In the genomic region with DNA sequence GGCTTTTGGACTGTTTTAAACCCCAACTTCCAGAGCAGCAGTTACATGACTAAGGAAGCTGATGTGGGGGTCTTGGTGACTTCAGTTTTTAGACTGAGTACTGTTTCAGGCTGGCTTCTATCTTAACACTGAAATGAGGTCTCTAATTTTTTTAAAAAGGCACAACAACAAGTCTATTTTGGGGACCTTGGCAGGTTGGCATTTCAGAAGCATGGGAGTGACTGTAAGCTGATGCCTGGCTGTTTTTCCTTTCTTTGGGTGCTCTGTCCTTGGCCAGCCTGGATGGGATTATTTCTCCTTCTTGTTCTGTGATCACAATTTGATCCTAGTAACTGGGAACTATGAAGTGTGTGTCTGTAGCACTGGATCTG, we compare ENCODE assay signal across 12 mouse cellular contexts.
DNase-seq lines count a peak whose midpoint lies in the region; ATAC-seq and TF ChIP-seq lines count a peak whose summit lies in the region.
"Had no signal": no experiment of that assay in that cellular context is flagged by ENCODE, and none has a peak within 500 bp of the region (broad histone marks: within the 10 kb centered on the region; RNA-seq: fewer than 3 reads in every experiment).

No protein-coding gene starts in this region.

- intact Hi-C loops in left cerebral cortex, postnatal 4 days (cut with DNase I) = no loop called here

- peaks cover 17% of the 10 kb centered on the region for H3K4me1 ChIP-seq in kidney, embryonic 15.5 days
- peaks cover 16% of the 10 kb centered on the region for H3K4me1 ChIP-seq in bone marrow, adult 2 months (ENCODE audit: control insufficient read depth, insufficient read depth, low read length)
- peaks cover 54% of the 10 kb centered on the region for H3K4me1 ChIP-seq in heart, embryonic 10.5 days
- H3K4me1 ChIP-seq in liver, embryonic 11.5 days (replicated peaks; ENCODE audit: control insufficient read depth, insufficient read depth, low read length) = peaks cover 51% of the 10 kb centered on the region
- no peaks in the 10 kb centered on the region for H3K4me1 ChIP-seq in forebrain, embryonic 13.5 days
- H3K4me1 ChIP-seq: neural tube, embryonic 15.5 days had no signal

- no peak for ATAC-seq in kidney, embryonic 15.5 days (replicated peaks; ENCODE audit: low FRiP score)
- no peak for ATAC-seq in liver, embryonic 11.5 days (replicated peaks; ENCODE audit: low FRiP score)
- ATAC-seq in forebrain, embryonic 13.5 days = no peak
- ATAC-seq: forebrain, embryonic 14.5 days had no signal

- no peak overlapping the region for H3K9ac ChIP-seq in kidney, embryonic 15.5 days
- H3K9ac ChIP-seq in liver, embryonic 11.5 days (ENCODE audit: low read depth, low read length) = peak overlapping the region; percentile 71
- no peak overlapping the region for H3K9ac ChIP-seq in forebrain, embryonic 13.5 days
- H3K9ac ChIP-seq: neural tube, embryonic 15.5 days had no signal

- H3K9me3 ChIP-seq in kidney, embryonic 15.5 days (replicated peaks) = no peaks in the 10 kb centered on the region
- H3K9me3 ChIP-seq in heart, embryonic 10.5 days = no peaks in the 10 kb centered on the region
- no peaks in the 10 kb centered on the region for H3K9me3 ChIP-seq in liver, embryonic 11.5 days (ENCODE audit: control insufficient read depth, low read length)
- H3K9me3 ChIP-seq in forebrain, embryonic 13.5 days (replicated peaks) = no peaks in the 10 kb centered on the region
- H3K9me3 ChIP-seq: neural tube, embryonic 15.5 days had no signal

- H3K27ac ChIP-seq in kidney, embryonic 15.5 days = 0 out of 2 replicates have a peak overlapping the region, but pooled peaks have one; percentile 64
- H3K27ac ChIP-seq in bone marrow, adult 2 months (ENCODE audit: control insufficient read depth, insufficient read depth, low read depth, low read length, poor library complexity) = no peak overlapping the region
- H3K27ac ChIP-seq in heart, embryonic 10.5 days = peak overlapping the region; percentile 84
- peak overlapping the region; percentile 89 for H3K27ac ChIP-seq in liver, embryonic 11.5 days (ENCODE audit: low read depth, low read length)
- H3K27ac ChIP-seq in forebrain, embryonic 13.5 days = no peak overlapping the region
- H3K27ac ChIP-seq: neural tube, embryonic 15.5 days had no signal

- no peak for DNase-seq in kidney, postnatal 4 days
- no peak for DNase-seq in heart, embryonic 10.5 days (ENCODE audit: low spot score)
- DNase-seq in liver, embryonic 11.5 days (ENCODE audit: low spot score) = no peak
- no peak for DNase-seq in left cerebral cortex, postnatal 4 days
- no peak for DNase-seq in urinary bladder, postnatal 4 days (ENCODE audit: low spot score in 2 of 2)
- DNase-seq: cerebellum, postnatal 36 days; right cerebral cortex, postnatal 4 days had no signal

- no peak for TF ChIP-seq CTCF in bone marrow, adult 2 months (IDR thresholded peaks at IDR 0.05; ENCODE audit: control insufficient read depth, insufficient read depth, low read length)

- H3K36me3 ChIP-seq in kidney, embryonic 15.5 days = peaks cover 64% of the 10 kb centered on the region
- peaks cover 51% of the 10 kb centered on the region for H3K36me3 ChIP-seq in heart, embryonic 10.5 days
- peaks cover 15% of the 10 kb centered on the region; the same call in 1 of the 2 replicates for H3K36me3 ChIP-seq in liver, embryonic 11.5 days (ENCODE audit: control insufficient read depth, insufficient read depth, low read length)
- peaks cover 28% of the 10 kb centered on the region for H3K36me3 ChIP-seq in forebrain, embryonic 13.5 days (ENCODE audit: poor library complexity, severe bottlenecking)
- H3K36me3 ChIP-seq: neural tube, embryonic 15.5 days had no signal

- H3K27me3 ChIP-seq in kidney, embryonic 15.5 days = no peaks in the 10 kb centered on the region
- H3K27me3 ChIP-seq in heart, embryonic 10.5 days (ENCODE audit: insufficient read depth, poor library complexity, severe bottlenecking) = no peaks in the 10 kb centered on the region
- H3K27me3 ChIP-seq in liver, embryonic 11.5 days (replicated peaks; ENCODE audit: control insufficient read depth, insufficient read depth, low read length) = no peaks in the 10 kb centered on the region
- no peaks in the 10 kb centered on the region for H3K27me3 ChIP-seq in forebrain, embryonic 13.5 days
- H3K27me3 ChIP-seq: neural tube, embryonic 15.5 days had no signal

- peak overlapping the region; percentile 6; the same call in 1 of the 2 replicates for H3K4me2 ChIP-seq in kidney, embryonic 15.5 days
- H3K4me2 ChIP-seq in liver, embryonic 11.5 days = peak overlapping the region; percentile 69
- H3K4me2 ChIP-seq in forebrain, embryonic 13.5 days = no peak overlapping the region
- H3K4me2 ChIP-seq: neural tube, embryonic 15.5 days had no signal

- no peak for TF ChIP-seq POLR2A in bone marrow, adult 2 months (IDR thresholded peaks at IDR 0.05; ENCODE audit: borderline replicate concordance, control insufficient read depth, low read depth, low read length)

- H3K4me3 ChIP-seq in kidney, embryonic 15.5 days (replicated peaks) = peak overlapping the region; percentile 17; the same call in 1 of the 2 replicates
- peak overlapping the region; percentile 43 for H3K4me3 ChIP-seq in bone marrow, adult 2 months (replicated peaks; ENCODE audit: control insufficient read depth, low read depth, low read length)
- peak overlapping the region; percentile 49 for H3K4me3 ChIP-seq in heart, embryonic 10.5 days
- H3K4me3 ChIP-seq in liver, embryonic 11.5 days (ENCODE audit: low read depth, low read length) = peak overlapping the region; percentile 49
- H3K4me3 ChIP-seq in forebrain, embryonic 13.5 days = no peak overlapping the region
- H3K4me3 ChIP-seq: neural tube, embryonic 15.5 days had no signal

Comparison
In these comparisons a context has a peak if more than half of its experiments do, and no peak if none do; other contexts are left out.
1. H3K27ac ChIP-seq: peak in kidney, embryonic 15.5 days (single experiment), heart, embryonic 10.5 days (single experiment) and liver, embryonic 11.5 days (single experiment); none in bone marrow, adult 2 months (single experiment) and forebrain, embryonic 13.5 days (single experiment).